Mouse (Mus musculus) central nervous system, embryonic 11.5 days (tissue): ENCODE results near the gene Anapc10. TPM values are rescaled to one million over a fixed set of nuclear protein-coding genes. Genes with fewer than 3 reads are reported as not detected.

Experiments used
- polyA plus RNA-seq: library from polyadenylated mRNA; depleted of rRNA; stranded (reverse); fragments of >200 nt; gene quantifications from 2 replicates; pipeline ENCODE4 v1.2.3, GENCODE M21; 2012; rRNA removed

Anapc10 gene
- 8.5 and 17.9 TPM in 2 replicates for polyA plus RNA-seq

DNA sequence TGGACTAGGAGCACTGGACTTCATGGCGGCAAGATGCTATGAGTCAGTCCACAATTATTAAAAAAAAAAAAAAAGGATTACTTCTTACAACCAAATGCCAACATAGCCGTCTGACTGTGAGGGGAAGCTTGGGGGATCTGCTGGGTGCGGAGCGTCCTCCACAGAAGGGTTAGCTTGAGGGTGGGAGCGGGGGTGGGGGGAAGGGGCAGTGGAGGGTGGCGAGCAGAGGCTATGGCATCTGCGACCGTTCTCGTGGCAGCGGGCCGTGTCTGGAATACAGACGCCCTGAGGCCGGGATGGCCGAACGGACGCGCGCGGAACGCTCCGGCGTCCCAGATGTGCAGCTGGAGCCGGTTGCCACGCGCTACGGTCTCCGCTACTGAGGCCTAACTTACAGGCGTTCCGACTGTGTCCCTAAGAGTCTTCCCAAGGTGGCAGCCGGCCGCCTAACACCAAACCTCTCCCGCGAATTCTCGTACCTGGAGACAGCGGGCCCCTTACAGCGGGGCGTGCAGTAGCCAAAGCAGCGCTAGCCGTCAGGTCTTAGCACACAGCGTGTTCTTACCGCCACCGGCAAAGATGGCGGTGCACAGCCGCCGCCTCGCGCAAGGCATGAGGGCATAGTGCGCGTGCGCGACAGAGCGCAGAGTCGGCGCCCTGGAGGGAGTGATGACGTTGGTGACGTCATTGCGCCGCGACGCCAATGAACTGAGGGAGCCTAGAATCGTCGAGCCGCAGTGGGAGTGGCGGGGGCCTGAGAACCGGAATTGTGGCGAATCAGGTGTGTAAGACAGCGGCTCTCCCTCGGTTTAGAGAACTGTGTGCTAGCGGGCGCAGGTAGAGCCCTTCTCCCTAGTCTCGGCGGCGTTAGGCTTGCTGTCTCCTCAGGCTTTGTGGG, at the start of gene Anapc10, which contains the start of gene Abce1:
Gene Anapc10, plus strand, starts transcription at position 757 of the 898 bp plus-strand sequence.
Gene Abce1, minus strand, starts transcription at position 677 of the 898 bp plus-strand sequence.

Other genes with a start within 250 kb of the Anapc10 start
- gene Otud4, start 72.2 kb upstream of the Anapc10 start, polyA plus RNA-seq: 28.4 and 37.2 TPM in 2 replicates
- gene Abce1, start 80 bp upstream of the Anapc10 start, polyA plus RNA-seq: 61.1 and 97.7 TPM in 2 replicates